Mouse (Mus musculus): ENCODE measurements at regions not wholly inside any gene's neighbourhood (a gene's known extent, or its start where the extent isn't known, plus 50 kb on each side); places are given as distances from the start of the nearest gene placed in this dataset.

- TF ChIP-seq CTCF (conservative IDR thresholded peaks at IDR 0.05; ENCODE audit: low read length), result no peak
- TF ChIP-seq POU5F1 (IDR thresholded peaks at IDR 0.05; ENCODE audit: borderline replicate concordance, low read length), result no peak
These were observed 96.2 kb upstream of the Trib2 start for GRCm38 (mm10) chr12:15912959-15913358.
